Mouse (Mus musculus) left cerebral cortex, postnatal 14 days (tissue): ENCODE results near the gene Tprn. TPM values are rescaled to one million over a fixed set of nuclear protein-coding genes. Genes with fewer than 3 reads are reported as not detected.

Experiments
- DNase-seq, 2 experiments: peaks; one replicate each; pipeline ENCODE4 v3.0.0; 2021 to 2022; ENCODE audit warnings: low spot score in 2 of 2, mixed read lengths in 1 of 2
- intact Hi-C: fragments of 180-260 bp; cut with DNase I; formaldehyde crosslinking; loops from one replicate; pipeline ENCODE4 v1.15.1; 2025
- total RNA-seq, 2 experiments: library from RNA; stranded (reverse); gene quantifications; 2 replicates each; pipeline ENCODE4 v1.2.3; 2021

Tprn gene
- total RNA-seq, 2 experiments from 2014 or later, result 14.2 to 15.7 TPM

DNA sequence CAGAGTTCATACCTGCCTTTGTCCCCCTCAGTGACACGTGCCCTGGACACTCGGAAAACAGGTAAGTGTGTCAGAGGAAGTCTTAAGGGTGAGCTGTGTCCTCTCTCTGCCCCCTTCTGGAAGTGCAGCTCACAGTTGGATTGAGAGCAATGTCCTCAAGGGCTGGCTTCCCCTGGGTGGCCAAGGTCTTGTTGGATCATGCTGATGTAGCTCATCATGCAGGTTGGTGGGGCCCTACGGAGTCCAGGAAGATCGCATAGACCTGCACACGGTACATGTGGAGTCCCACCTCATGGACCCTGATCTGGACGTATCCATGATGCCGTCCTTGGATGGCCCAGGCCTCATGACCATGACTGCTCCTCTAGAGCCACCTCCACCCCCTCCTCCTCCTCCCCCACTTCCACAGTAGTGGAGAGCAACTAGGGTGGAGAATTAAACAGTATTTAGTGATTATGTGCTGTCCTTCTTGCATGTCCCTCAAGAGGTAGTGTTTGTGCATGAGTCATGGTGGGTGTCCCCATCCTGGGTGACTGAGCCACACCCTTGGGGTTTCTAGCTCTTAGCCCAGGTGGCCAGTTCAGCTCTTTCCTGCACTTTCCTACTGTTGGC, 26.4 kb downstream of the Tprn start:
- DNase-seq, result no peak
- intact Hi-C loops, result no loop called here

GRCm38 (mm10) chr2:25289651-25290050, 27.2 kb downstream of the Tprn start, which contains the start of gene Lrrc26:
TSS of gene Lrrc26 (plus strand) at chr2:25289915.
- DNase-seq, result no peak
- intact Hi-C loops, result no loop called here

DNA sequence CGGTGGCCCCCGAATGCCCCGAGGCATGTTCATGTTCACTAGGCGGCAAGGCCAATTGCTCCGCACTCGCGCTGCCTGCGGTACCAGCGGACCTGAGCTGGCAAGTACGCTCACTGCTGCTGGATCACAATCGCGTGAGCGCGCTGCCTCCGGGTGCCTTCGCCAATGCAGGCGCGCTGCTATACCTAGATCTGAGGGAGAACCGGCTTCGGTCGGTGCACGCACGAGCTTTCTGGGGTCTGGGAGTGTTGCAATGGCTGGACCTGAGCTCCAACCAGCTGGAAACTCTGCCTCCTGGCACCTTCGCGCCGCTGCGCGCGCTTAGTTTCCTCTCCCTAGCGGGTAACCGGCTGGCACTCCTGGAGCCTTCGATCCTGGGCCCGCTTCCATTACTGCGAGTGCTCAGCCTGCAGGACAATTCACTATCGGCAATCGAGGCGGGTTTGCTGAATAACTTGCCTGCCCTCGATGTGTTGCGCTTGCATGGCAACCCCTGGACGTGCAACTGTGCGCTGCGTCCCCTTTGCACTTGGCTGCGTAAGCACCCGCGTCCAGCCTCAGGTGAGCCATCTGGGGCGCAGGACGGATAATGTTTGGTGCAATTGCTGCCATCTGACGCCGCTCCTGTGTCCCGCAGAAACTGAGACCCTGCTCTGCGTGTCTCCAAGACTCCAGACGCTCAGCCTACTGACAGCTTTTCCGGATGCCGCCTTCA, 27.8 kb downstream of the Tprn start:
- peak; percentile 73 to 76 for DNase-seq
- intact Hi-C loops, result no loop called here

DNA sequence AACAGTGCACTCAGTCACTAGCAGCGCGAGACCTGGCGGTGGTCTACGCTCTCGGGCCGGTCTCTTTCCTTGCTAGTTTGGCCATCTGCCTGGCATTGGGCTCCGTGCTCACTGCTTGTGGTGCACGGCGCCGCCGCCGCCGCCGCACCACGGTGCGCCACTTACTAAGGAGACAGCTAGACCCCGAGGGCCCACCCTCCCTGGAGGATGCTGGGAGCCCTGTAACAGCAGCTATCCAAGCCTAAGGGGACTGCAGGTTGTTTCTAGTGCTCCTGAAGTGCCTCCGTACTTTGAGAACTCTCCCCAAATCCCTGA, 28.4 kb downstream of the Tprn start:
- DNase-seq, result peak; percentile 58 to 81
- intact Hi-C loops, result no loop called here

DNA sequence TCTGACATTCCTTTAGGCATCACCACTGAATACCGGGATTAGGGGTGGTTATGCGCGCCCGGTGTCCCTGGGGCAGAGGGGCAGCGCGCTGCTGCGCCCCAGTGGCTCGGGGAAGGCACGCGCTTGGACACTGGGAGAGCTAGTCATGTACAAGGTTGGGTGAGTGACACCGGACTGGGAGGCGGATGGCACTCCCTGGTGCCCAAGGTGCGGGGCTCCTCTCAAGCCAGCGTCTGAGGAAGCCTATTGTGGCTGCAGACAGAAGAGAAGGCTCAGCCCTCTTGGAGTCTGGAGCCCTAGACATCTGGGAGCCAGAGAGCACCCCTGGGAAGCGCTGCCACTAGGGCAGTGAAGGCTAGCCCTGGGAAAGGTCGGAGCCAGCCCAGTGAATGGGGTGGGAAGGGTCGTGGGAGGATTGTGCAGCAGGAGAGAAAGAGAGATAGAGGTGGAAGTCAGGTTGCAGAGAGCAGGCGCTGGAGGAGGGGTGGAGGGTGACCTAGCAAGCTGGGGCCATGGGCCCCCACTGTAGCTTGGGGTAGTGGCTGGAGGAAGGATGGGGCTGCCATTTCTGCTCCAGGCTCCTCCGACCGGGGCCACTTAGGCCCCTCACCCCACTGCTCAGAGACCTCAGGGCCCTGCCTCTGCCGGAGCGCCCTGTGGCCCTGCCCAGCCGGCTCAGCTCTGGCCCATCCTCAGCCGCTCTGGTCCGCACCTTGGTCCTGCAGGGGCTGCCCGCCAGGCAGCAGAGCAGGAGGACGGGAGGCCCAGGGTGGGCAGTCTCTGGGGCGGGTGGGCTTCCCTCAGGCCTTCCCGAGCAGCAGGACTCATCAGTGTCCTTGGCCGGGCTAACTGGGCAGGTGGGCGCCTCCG, 29.0 kb downstream of the Tprn start:
- no peak for DNase-seq
- intact Hi-C loops, result no loop called here

GRCm38 (mm10) chr2:25292054-25292544, 29.7 kb downstream of the Tprn start:
- DNase-seq, result peak; percentile 58 to 68
- intact Hi-C loops, result no loop called here

DNA sequence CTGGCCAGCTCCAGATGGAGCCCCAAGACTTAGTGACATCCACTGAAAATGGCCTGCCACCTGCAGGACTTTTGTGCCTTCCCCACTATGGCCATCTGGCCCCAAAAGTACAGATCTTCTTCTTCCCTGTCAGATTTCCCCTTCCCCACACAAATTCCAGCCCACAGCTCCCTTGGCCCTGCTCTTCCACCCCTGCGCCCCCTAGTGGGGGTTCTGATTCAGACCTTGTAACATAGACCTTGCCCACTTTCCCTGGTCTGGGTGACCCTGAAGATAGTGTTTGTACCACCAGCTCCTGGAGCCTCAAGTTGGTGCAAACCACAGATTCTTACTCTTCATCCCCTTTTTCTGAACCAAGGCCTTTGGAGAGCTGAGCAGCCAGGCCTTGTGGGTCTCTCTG, 30.4 kb downstream of the Tprn start:
- intact Hi-C loops, result no loop called here
- peak in 1 of 2 experiments; percentile 71 for DNase-seq

GRCm38 (mm10) chr2:25293706-25294105, 31.3 kb downstream of the Tprn start:
- DNase-seq, result no peak
- intact Hi-C loops, result no loop called here

DNA sequence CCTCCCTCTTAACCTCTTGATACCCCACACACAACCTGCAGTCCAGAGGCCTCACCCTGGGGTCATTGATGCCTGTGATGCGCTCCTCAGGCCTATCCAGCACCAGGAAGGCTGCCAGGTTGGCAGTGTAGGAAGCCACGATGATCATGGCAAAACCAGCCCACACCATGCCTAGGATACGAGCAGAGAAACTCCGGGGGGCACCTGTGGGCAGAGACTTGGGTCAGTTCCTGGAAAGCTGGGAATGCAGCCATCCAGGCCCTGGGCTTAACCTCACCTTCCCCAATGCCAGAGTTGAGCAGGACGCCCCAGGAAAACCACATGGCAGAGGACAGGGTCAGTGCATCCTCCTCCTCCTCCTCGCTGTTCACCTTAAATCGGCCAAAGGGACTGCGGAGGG, 34.7 kb downstream of the Tprn start:
- intact Hi-C loops, result no loop called here
- DNase-seq, result no peak

DNA sequence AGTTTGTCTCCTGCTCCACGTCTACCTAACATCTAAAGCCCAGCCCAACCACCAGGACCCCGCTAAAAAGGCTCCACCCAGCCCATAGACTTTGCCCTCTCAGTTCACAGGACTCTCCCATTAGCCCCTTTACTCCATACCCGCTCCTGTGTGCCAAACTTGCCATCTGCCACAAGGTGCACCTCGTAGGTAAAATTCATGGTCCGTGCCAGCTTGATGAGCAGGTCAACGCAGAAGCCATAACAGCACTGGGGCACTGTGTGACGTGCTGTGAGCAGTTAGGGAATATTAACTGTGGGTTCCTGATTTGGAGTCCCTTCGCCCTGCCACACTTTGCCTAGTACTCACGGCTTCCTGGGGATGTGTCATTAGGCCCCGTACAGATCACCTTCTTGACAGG, 35.6 kb downstream of the Tprn start:
- no peak for DNase-seq
- intact Hi-C loops, result no loop called here

DNA sequence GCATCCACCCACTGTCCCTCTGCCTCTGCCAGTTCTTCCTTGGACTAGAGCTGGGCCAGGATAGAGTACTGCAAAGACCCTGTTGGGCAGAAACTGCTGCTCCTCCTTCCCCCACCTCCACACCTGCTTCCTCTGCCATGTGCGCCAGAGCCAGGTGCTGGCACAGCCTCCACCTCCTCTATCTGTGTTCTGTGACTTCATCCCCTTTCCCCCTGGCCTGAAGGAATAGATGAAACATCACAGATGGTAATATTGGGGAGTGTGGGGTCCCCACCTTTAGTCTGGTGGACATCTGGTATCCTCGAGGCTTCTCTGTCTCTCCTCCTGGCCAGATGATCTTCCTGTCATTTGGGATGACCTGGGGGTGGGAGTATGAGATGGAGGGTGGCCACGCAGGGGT, 41.0 kb downstream of the Tprn start:
- intact Hi-C loops, result no loop called here

GRCm38 (mm10) chr2:25303931-25304656, 41.7 kb downstream of the Tprn start:
- intact Hi-C loops, result no loop called here
- no peak for DNase-seq

More for the DNA sequence above, 41.0 kb downstream of the Tprn start:
- DNase-seq, result no peak

DNA sequence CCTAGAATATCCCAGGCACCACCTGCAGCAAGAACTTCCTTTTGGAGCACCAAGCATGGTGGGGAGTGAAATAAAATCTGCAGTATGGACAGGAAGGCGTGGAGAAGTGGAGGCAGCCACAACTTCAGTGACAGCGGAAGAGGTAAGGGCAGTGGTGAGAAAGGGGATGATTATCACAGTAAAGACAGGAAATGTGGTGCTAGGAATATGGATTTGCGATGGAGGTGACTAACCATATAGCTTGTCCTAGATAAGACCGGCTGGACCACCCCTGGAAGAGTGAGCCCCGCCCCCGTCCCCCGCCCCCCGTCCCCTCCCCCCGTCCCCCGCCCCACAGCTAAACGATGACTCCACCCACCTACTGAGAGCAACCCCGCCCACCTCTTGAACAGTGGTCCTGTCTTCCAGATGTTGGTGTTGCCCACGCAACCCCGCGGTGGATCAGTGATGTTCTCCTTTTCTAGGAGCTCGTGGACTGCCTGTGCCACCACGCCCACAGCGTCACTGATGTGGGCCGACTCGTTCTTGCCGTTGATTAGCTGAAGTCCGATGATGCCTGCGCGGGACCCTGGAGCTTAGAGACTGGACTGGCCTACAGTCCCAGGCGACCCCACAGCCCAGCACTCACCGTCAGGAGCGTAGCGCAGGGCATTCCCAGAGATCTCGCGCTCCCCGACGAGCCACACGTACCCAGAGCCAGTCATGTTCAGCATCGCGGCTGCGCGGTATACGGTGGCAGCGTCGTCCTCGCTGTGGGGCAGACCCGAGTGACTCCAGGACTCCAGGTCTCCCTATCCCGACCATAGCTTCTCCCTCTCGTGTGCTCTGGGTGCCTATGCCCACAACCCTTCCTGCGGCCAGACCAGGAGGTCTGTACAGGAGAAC, 42.5 kb downstream of the Tprn start:
- peak; percentile 56 to 69 for DNase-seq
- intact Hi-C loops, result no loop called here

DNA sequence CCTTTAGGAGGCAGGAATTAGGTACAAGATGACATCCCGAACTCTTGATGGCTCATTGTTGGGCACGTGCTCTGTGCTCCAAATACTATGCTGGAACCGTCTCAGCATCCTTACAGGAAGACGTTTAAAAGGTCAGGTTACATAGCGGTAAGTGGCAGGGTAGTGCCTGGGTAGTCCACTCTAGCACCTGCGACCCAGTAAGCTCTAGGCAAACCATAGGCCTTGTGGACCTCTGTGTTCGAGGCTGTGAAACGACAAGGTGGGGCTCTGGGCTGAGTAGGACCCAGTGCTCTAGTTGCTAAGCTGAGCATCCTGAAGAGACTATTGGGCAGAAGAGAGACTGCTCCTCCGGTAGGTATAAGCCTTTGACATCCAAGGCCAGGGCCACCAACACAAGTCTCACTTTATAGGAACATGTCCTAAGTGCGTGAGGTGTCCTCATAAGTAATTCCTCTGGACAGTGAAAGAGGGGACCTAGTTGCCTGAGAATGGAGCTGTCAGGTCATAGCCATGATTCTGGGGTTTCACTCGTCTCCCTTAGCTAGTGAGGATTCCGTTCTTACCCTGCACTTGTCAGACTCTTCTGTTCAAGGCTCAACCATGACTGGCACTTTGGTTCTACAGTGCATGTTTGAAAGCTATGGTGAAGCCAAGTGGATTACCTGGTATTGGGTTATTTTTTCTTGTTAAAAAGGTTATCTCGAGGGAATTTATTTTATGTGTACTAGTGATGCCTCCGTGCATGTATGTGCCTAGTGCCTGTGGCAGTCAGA, 43.4 kb downstream of the Tprn start:
- intact Hi-C loops, result no loop called here
- DNase-seq, result no peak

GRCm38 (mm10) chr2:25310180-25310579, 47.8 kb downstream of the Tprn start:
- DNase-seq, result no peak
- intact Hi-C loops, result no loop called here

GRCm38 (mm10) chr2:25310969-25311368, 48.6 kb downstream of the Tprn start:
- DNase-seq, result no peak
- intact Hi-C loops, result no loop called here

DNA sequence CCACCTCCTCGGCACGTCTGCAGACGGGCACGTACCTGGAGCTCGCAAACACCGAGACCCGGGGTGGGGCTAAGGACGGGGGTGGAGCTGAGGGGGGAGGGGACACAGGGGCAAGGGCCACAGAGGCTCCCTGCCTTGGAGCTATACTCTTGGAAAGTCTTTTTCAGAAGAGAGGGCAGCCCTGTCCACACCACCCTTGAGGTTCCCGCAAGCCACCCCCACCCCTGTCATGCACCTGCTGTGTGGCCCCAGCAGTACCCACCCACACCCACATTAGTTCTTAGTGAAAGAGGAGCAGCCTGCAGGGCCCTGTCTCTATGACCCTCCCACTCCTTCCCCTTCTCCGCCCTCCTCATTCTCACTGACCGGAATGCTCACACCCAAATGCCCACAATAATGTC, 49.1 kb downstream of the Tprn start:
- no peak for DNase-seq
- intact Hi-C loops, result no loop called here
